Mouse (Mus musculus) cerebellum, adult 2 months (tissue): ENCODE data around the gene Zfp787.

ENCODE experiments used
- CTCF ChIP-seq: fragments of 200-500 bp; IDR thresholded peaks from 2 replicates; pipeline ENCODE4 v1.5.1; 2011; ENCODE audit warnings: low read depth, mild to moderate bottlenecking, control low read depth, low read length, moderate library complexity, borderline replicate concordance; ENCODE audit not compliant: insufficient read depth
- POLR2A ChIP-seq: fragments of 200-500 bp; IDR thresholded peaks from 2 replicates; pipeline ENCODE4 v1.6.1; 2011; ENCODE audit warnings: low read length, control low read depth, borderline replicate concordance; ENCODE audit not compliant: insufficient read depth

DNA sequence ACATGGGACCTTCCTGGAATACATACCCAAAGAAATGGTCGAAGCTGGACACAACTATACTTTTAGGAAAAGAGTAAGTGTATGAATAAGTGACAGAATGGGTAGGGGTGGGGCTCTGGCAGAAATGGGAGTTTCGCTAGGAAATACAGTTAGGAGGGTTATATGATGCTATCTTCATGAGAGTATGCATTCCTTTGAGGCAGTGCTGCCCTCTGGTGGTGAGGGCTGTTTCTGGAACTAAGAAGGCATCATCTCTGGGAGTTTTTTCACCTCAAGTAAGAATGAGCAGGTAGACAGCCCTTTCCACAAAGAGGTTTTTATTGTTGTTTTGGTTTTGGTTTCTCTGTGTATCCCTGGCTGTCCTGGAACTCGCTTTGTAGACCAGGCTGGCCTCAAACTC, 35.6 kb upstream of the Zfp787 start:
- TF ChIP-seq POLR2A (no peak), CTCF (peak; percentile 68)
